Mouse (Mus musculus) kidney, adult 8-10 months (tissue): ENCODE results near the gene Cdk8.
A peak's percentile ranks its signal among the peaks of the same experiment; 100 is the strongest.

ENCODE experiments used
- DNase-seq, 2 experiments: peaks; one replicate each; pipeline ENCODE4 v3.0.0; 2022

Gene Cdk8

GRCm38 (mm10) chr5:146281884-146282579 is 51.0 kb downstream of the Cdk8 start:
- DNase-seq, result no peak

- no peak for DNase-seq
Measured at GRCm38 (mm10) chr5:146283899-146284298, 52.9 kb downstream of the Cdk8 start.

GRCm38 (mm10) chr5:146287416-146287815 is 56.4 kb downstream of the Cdk8 start:
- no peak for DNase-seq

- DNase-seq, result no peak
Measured at GRCm38 (mm10) chr5:146288048-146288501, 57.0 kb downstream of the Cdk8 start.

GRCm38 (mm10) chr5:146289921-146290320 is 58.9 kb downstream of the Cdk8 start:
- peak; percentile 67 to 69 for DNase-seq

- DNase-seq, result no peak
Measured at GRCm38 (mm10) chr5:146290446-146290845, 59.4 kb downstream of the Cdk8 start.

GRCm38 (mm10) chr5:146291560-146291959 is 60.5 kb downstream of the Cdk8 start:
- DNase-seq, result no peak

GRCm38 (mm10) chr5:146292896-146293680 is 62.1 kb downstream of the Cdk8 start:
- DNase-seq, result no peak

- DNase-seq, result peak; percentile 63 to 65
Measured at GRCm38 (mm10) chr5:146293919-146294700, 63.1 kb downstream of the Cdk8 start.

- DNase-seq, result no peak
Measured at GRCm38 (mm10) chr5:146294834-146295233, 63.8 kb downstream of the Cdk8 start.

GRCm38 (mm10) chr5:146298807-146299519 is 67.9 kb downstream of the Cdk8 start:
- DNase-seq, result no peak

- peak; percentile 76 to 86 for DNase-seq
Measured at GRCm38 (mm10) chr5:146299520-146299870, 68.5 kb downstream of the Cdk8 start.

GRCm38 (mm10) chr5:146303470-146303869 is 72.4 kb downstream of the Cdk8 start:
- DNase-seq, result peak; percentile 65 to 85

GRCm38 (mm10) chr5:146307046-146307743 is 76.2 kb downstream of the Cdk8 start:
- no peak for DNase-seq

- DNase-seq, result no peak
Measured at GRCm38 (mm10) chr5:146307744-146308096, 76.7 kb downstream of the Cdk8 start.

GRCm38 (mm10) chr5:146314538-146314937 is 83.5 kb downstream of the Cdk8 start:
- DNase-seq, result no peak

GRCm38 (mm10) chr5:146315268-146315921 is 84.4 kb downstream of the Cdk8 start:
- peak in 1 of 2 experiments; percentile 28 for DNase-seq

- DNase-seq, result no peak
Measured at GRCm38 (mm10) chr5:146316316-146316715, 85.3 kb downstream of the Cdk8 start.

GRCm38 (mm10) chr5:146318051-146318450 is 87.0 kb downstream of the Cdk8 start:
- DNase-seq, result no peak

GRCm38 (mm10) chr5:146318461-146318860 is 87.4 kb downstream of the Cdk8 start:
- DNase-seq, result peak in 1 of 2 experiments; percentile 46

- no peak for DNase-seq
Measured at GRCm38 (mm10) chr5:146328941-146329340, 97.9 kb downstream of the Cdk8 start.

GRCm38 (mm10) chr5:146329541-146329940 is 98.5 kb downstream of the Cdk8 start:
- DNase-seq, result no peak
